Mouse (Mus musculus) spleen, adult 18-20 months (tissue): ENCODE data around the gene Slc18a2.
A peak's percentile ranks its signal among the peaks of the same experiment; 100 is the strongest.

Experiments
- DNase-seq, 2 experiments: peaks; one replicate each; pipeline ENCODE4 v3.0.0; 2022; ENCODE audit warnings: mixed read lengths in 2 of 2

Gene Slc18a2

GRCm38 (mm10) chr19:59280841-59281240, 20.1 kb downstream of the Slc18a2 start:
- DNase-seq, result no peak

GRCm38 (mm10) chr19:59282001-59282400, 21.3 kb downstream of the Slc18a2 start:
- DNase-seq, result no peak

GRCm38 (mm10) chr19:59289042-59289441, 28.3 kb downstream of the Slc18a2 start:
- no peak for DNase-seq

- no peak for DNase-seq
Observed at GRCm38 (mm10) chr19:59289811-59290210, 29.1 kb downstream of the Slc18a2 start.

GRCm38 (mm10) chr19:59292183-59292839, 31.6 kb downstream of the Slc18a2 start:
- DNase-seq, result no peak

GRCm38 (mm10) chr19:59315308-59315707, 54.6 kb downstream of the Slc18a2 start:
- no peak for DNase-seq

- DNase-seq, result peak in 1 of 2 experiments; percentile 18
Observed at GRCm38 (mm10) chr19:59316571-59316970, 55.9 kb downstream of the Slc18a2 start.

- DNase-seq, result no peak
Observed at GRCm38 (mm10) chr19:59321990-59322389, 61.3 kb downstream of the Slc18a2 start, which contains the start of gene Rps12-ps3. Rps12-ps3 (plus strand) TSS chr19:59322290.

GRCm38 (mm10) chr19:59330816-59331225, 70.1 kb downstream of the Slc18a2 start:
- no peak for DNase-seq

GRCm38 (mm10) chr19:59336655-59337054, 76.0 kb downstream of the Slc18a2 start:
- DNase-seq, result no peak

GRCm38 (mm10) chr19:59337872-59338681, 77.4 kb downstream of the Slc18a2 start:
- DNase-seq, result no peak

- no peak for DNase-seq
Observed at GRCm38 (mm10) chr19:59339908-59340307, 79.2 kb downstream of the Slc18a2 start.

- no peak for DNase-seq
Observed at GRCm38 (mm10) chr19:59342964-59343363, 82.3 kb downstream of the Slc18a2 start.

- DNase-seq, result peak; percentile 13 to 26
Observed at GRCm38 (mm10) chr19:59344304-59344711, 83.6 kb downstream of the Slc18a2 start.

- DNase-seq, result peak; percentile 59 to 65
Observed at GRCm38 (mm10) chr19:59345081-59345657, 84.5 kb downstream of the Slc18a2 start.
